Mouse (Mus musculus): Measurements from ENCODE around the gene Fam83e. TPM values are rescaled to one million over a fixed set of nuclear protein-coding genes. Genes with fewer than 3 reads are reported as not detected.

The Fam83e gene
- polyA plus RNA-seq, 1 experiment from 2014 or later = 0.80 TPM

DNA sequence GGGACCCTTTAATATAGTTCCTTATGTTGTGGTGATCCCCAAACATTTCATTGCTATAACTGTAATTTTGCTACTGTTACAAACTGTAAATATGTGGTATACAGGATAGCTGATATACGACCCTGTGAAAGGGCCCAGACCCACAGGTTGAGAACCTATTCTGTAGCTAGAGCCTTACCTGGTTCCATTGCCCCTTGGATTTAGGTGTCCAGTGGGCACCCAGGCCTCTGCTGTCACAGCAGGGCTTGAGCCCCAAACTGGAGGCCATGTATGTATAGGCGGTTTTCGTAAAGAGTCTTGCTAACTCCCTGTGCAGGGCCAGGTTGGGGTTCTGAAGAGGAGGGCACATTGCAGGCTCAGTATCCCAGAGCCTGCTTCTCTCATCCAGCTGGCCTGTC, 4.6 kb upstream of the Fam83e start:
- Histone ChIP-seq H3K27me3 (ENCODE audit: control insufficient read depth, insufficient read depth, low read length) (no peaks in the 10 kb centered on the region), H3K9me3 (ENCODE audit: control insufficient read depth, low read length) (no peaks in the 10 kb centered on the region), H3K4me2 (ENCODE audit: low read depth, low read length, severe bottlenecking) (no peak overlapping the region; the same call in 1 of the 2 replicates), H3K36me3 (ENCODE audit: control insufficient read depth, insufficient read depth, low read length) (peaks cover 21% of the 10 kb centered on the region), H3K4me1 (replicated peaks; ENCODE audit: control insufficient read depth, insufficient read depth, low read length) (peaks cover 25% of the 10 kb centered on the region), H3K27ac (ENCODE audit: low read depth, low read length) (no peak overlapping the region), H3K9ac (ENCODE audit: low read length) (no peak overlapping the region), H3K4me3 (ENCODE audit: low read depth, low read length) (peak overlapping the region; percentile 92; the same call in 1 of the 2 replicates)
- 87% methylated on average over 3 of the region's 3 CpGs for WGBS
- no peak for DNase-seq (ENCODE audit: low spot score)
- ATAC-seq (replicated peaks; ENCODE audit: low FRiP score) = no peak

GRCm38 (mm10) chr7:45716952-45717917, 3.8 kb upstream of the Fam83e start:
- peaks cover 25% of the 10 kb centered on the region for H3K4me1 ChIP-seq (replicated peaks; ENCODE audit: control insufficient read depth, insufficient read depth, low read length)
- no peaks in the 10 kb centered on the region for H3K27me3 ChIP-seq (ENCODE audit: control insufficient read depth, insufficient read depth, low read length)
- H3K4me2 ChIP-seq (ENCODE audit: low read depth, low read length, severe bottlenecking) = peak overlapping the region; percentile 62
- ATAC-seq (replicated peaks; ENCODE audit: low FRiP score) (peak; percentile 13), DNase-seq (ENCODE audit: low spot score) (no peak)
- H3K27ac ChIP-seq (ENCODE audit: low read depth, low read length) = 0 out of 2 replicates have a peak overlapping the region, but pooled peaks have one; percentile 51
- H3K9me3 ChIP-seq (ENCODE audit: control insufficient read depth, low read length) = no peaks in the 10 kb centered on the region
- peak overlapping the region; percentile 89 for H3K9ac ChIP-seq (ENCODE audit: low read length)
- 10% methylated on average over 31 of the region's 31 CpGs for WGBS
- H3K4me3 ChIP-seq (ENCODE audit: low read depth, low read length) = peak overlapping the region; percentile 92
- H3K36me3 ChIP-seq (ENCODE audit: control insufficient read depth, insufficient read depth, low read length) = peaks cover 19% of the 10 kb centered on the region

DNA sequence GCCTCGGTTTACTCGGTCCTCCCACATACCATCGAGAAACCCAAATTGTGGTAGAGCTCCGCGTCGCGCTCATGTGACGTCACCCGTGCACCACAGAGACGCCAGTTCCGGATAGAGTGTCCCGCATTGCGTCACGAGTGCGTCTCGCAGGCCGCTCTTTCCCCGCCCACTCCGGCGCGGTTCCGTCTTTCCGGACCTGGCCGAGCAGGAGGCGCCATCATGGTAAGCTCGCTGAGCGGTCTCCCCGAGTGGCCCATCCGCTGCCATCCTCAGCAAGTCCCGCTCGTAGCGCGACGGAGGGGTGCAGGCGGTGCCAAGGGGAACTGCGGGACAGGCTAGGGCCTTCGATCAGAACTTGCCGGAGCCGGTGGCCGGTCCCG, 3.1 kb upstream of the Fam83e start, which contains the start of gene Sphk2:
Sphk2 (minus strand) TSS at position 85 of the 380 bp plus-strand sequence.
- Histone ChIP-seq H3K27ac (ENCODE audit: low read depth, low read length) (peak within 1 kb of the TSS; percentile 82), H3K4me1 (replicated peaks; ENCODE audit: control insufficient read depth, insufficient read depth, low read length) (peaks cover 25% of the 10 kb centered on the region), H3K4me3 (ENCODE audit: low read depth, low read length) (peak within 1 kb of the TSS; percentile 92), H3K9me3 (ENCODE audit: control insufficient read depth, low read length) (no peaks in the 10 kb centered on the region), H3K9ac (ENCODE audit: low read length) (peak within 1 kb of the TSS; percentile 99), H3K36me3 (ENCODE audit: control insufficient read depth, insufficient read depth, low read length) (peaks cover 15% of the 10 kb centered on the region), H3K4me2 (ENCODE audit: low read depth, low read length, severe bottlenecking) (peak within 1 kb of the TSS; percentile 62), H3K27me3 (ENCODE audit: control insufficient read depth, insufficient read depth, low read length) (no peaks in the 10 kb centered on the region)
- under 1% methylated on average over 41 of the region's 41 CpGs for WGBS
- peak; percentile 73 for ATAC-seq (replicated peaks; ENCODE audit: low FRiP score)
- peak; percentile 100 for DNase-seq (ENCODE audit: low spot score)

GRCm38 (mm10) chr7:45718331-45718730, 2.7 kb upstream of the Fam83e start:
- DNase-seq (ENCODE audit: low spot score) (no peak), ATAC-seq (replicated peaks; ENCODE audit: low FRiP score) (no peak)
- H3K4me3 ChIP-seq (ENCODE audit: low read depth, low read length) = peak overlapping the region; percentile 92
- H3K4me2 ChIP-seq (ENCODE audit: low read depth, low read length, severe bottlenecking) = peak overlapping the region; percentile 62
- H3K36me3 ChIP-seq (ENCODE audit: control insufficient read depth, insufficient read depth, low read length) = peaks cover 12% of the 10 kb centered on the region
- peak overlapping the region; percentile 99 for H3K9ac ChIP-seq (ENCODE audit: low read length)
- under 1% methylated on average over 20 of the region's 20 CpGs for WGBS
- H3K9me3 ChIP-seq (ENCODE audit: control insufficient read depth, low read length) = no peaks in the 10 kb centered on the region
- peak overlapping the region; percentile 82 for H3K27ac ChIP-seq (ENCODE audit: low read depth, low read length)
- H3K4me1 ChIP-seq (replicated peaks; ENCODE audit: control insufficient read depth, insufficient read depth, low read length) = peaks cover 25% of the 10 kb centered on the region
- H3K27me3 ChIP-seq (ENCODE audit: control insufficient read depth, insufficient read depth, low read length) = no peaks in the 10 kb centered on the region

DNA sequence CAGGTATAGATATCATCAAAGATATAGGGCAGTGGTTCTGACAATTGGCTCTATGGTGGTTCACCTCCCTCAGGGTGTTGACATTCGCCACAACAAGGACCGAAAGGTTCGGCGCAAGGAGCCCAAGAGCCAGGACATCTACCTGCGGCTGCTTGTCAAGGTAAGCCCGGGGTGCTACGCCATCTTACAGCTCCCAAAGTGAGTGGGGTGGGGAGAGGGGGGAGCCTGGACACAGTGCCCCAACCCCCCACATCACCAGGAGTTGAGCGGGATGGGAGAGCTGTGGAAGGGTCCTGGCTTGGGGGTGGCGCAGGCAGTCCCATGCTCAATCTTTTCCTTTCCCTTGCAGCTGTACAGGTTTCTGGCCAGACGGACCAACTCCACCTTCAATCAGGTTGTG, 1.8 kb upstream of the Fam83e start:
- Histone ChIP-seq H3K36me3 (ENCODE audit: control insufficient read depth, insufficient read depth, low read length) (peaks cover 19% of the 10 kb centered on the region), H3K4me2 (ENCODE audit: low read depth, low read length, severe bottlenecking) (peak overlapping the region; percentile 62), H3K27ac (ENCODE audit: low read depth, low read length) (no peak overlapping the region), H3K9ac (ENCODE audit: low read length) (peak overlapping the region; percentile 99), H3K9me3 (ENCODE audit: control insufficient read depth, low read length) (no peaks in the 10 kb centered on the region), H3K4me1 (replicated peaks; ENCODE audit: control insufficient read depth, insufficient read depth, low read length) (peaks cover 23% of the 10 kb centered on the region), H3K27me3 (ENCODE audit: control insufficient read depth, insufficient read depth, low read length) (no peaks in the 10 kb centered on the region), H3K4me3 (ENCODE audit: low read depth, low read length) (peak overlapping the region; percentile 92)
- 87% methylated on average over 10 of the region's 10 CpGs for WGBS
- ATAC-seq (replicated peaks; ENCODE audit: low FRiP score) (no peak), DNase-seq (ENCODE audit: low spot score) (peak; percentile 42)

GRCm38 (mm10) chr7:45719738-45720412, 1.1 kb upstream of the Fam83e start:
- Histone ChIP-seq H3K4me3 (ENCODE audit: low read depth, low read length) (no peak overlapping the region), H3K27ac (ENCODE audit: low read depth, low read length) (no peak overlapping the region), H3K4me1 (replicated peaks; ENCODE audit: control insufficient read depth, insufficient read depth, low read length) (peaks cover 21% of the 10 kb centered on the region), H3K36me3 (ENCODE audit: control insufficient read depth, insufficient read depth, low read length) (peaks cover 24% of the 10 kb centered on the region), H3K4me2 (ENCODE audit: low read depth, low read length, severe bottlenecking) (no peak overlapping the region; the same call in 1 of the 2 replicates), H3K9ac (ENCODE audit: low read length) (peak overlapping the region; percentile 99; the same call in 1 of the 2 replicates), H3K27me3 (ENCODE audit: control insufficient read depth, insufficient read depth, low read length) (no peaks in the 10 kb centered on the region), H3K9me3 (ENCODE audit: control insufficient read depth, low read length) (no peaks in the 10 kb centered on the region)
- 91% methylated on average over 15 of the region's 16 CpGs for WGBS
- no peak for ATAC-seq (replicated peaks; ENCODE audit: low FRiP score)
- no peak for DNase-seq (ENCODE audit: low spot score)

GRCm38 (mm10) chr7:45721234-45721571, 191 bp downstream of the Fam83e start:
- H3K27ac ChIP-seq (ENCODE audit: low read depth, low read length) = no peak overlapping the region
- H3K27me3 ChIP-seq (ENCODE audit: control insufficient read depth, insufficient read depth, low read length) = no peaks in the 10 kb centered on the region
- H3K4me3 ChIP-seq (ENCODE audit: low read depth, low read length) = no peak overlapping the region
- peaks cover 12% of the 10 kb centered on the region for H3K4me1 ChIP-seq (replicated peaks; ENCODE audit: control insufficient read depth, insufficient read depth, low read length)
- ATAC-seq (replicated peaks; ENCODE audit: low FRiP score) = no peak
- no peaks in the 10 kb centered on the region for H3K9me3 ChIP-seq (ENCODE audit: control insufficient read depth, low read length)
- peaks cover 24% of the 10 kb centered on the region for H3K36me3 ChIP-seq (ENCODE audit: control insufficient read depth, insufficient read depth, low read length)
- no peak overlapping the region for H3K4me2 ChIP-seq (ENCODE audit: low read depth, low read length, severe bottlenecking)
- H3K9ac ChIP-seq (ENCODE audit: low read length) = no peak overlapping the region
- DNase-seq (ENCODE audit: low spot score) = no peak
- WGBS = 79% methylated on average over 7 of the region's 7 CpGs

GRCm38 (mm10) chr7:45721642-45722347, 783 bp downstream of the Fam83e start:
- WGBS = 75% methylated on average over 13 of the region's 13 CpGs
- Histone ChIP-seq H3K4me3 (ENCODE audit: low read depth, low read length) (no peak overlapping the region), H3K36me3 (ENCODE audit: control insufficient read depth, insufficient read depth, low read length) (peaks cover 24% of the 10 kb centered on the region), H3K9me3 (ENCODE audit: control insufficient read depth, low read length) (no peaks in the 10 kb centered on the region), H3K4me2 (ENCODE audit: low read depth, low read length, severe bottlenecking) (no peak overlapping the region), H3K27me3 (ENCODE audit: control insufficient read depth, insufficient read depth, low read length) (no peaks in the 10 kb centered on the region), H3K4me1 (replicated peaks; ENCODE audit: control insufficient read depth, insufficient read depth, low read length) (peaks cover 7% of the 10 kb centered on the region), H3K9ac (ENCODE audit: low read length) (no peak overlapping the region), H3K27ac (ENCODE audit: low read depth, low read length) (no peak overlapping the region)
- DNase-seq (ENCODE audit: low spot score) (no peak), ATAC-seq (replicated peaks; ENCODE audit: low FRiP score) (no peak)
